Mouse (Mus musculus) embryonic facial prominence, embryonic 15.5 days (tissue): ENCODE results near the gene Milr1. TPM values are rescaled to one million over a fixed set of nuclear protein-coding genes. Genes with fewer than 3 reads are reported as not detected.
A peak's percentile ranks its signal among the peaks of the same experiment; 100 is the strongest.
"Not testable (repeated sequence)": the region's sequence is repeated elsewhere in the genome, so short reads cannot be mapped to it uniquely, and the experiment has no call there.

ENCODE experiments used
- ATAC-seq: fragments of 200-750 bp; cut with Nextera tagmentation; 2 replicates; pipeline ENCODE4 v1.8.0; 2017; ENCODE audit warnings: low read depth, moderate TSS enrichment; ENCODE audit not compliant: insufficient number of reproducible peaks, low FRiP score, low TSS enrichment
- H3K27ac ChIP-seq: fragments of 300-500 bp; sonication (generic); replicated peaks from 2 replicates; pipeline ENCODE4 v1.5.1; 2015; ENCODE audit warnings: mild to moderate bottlenecking, inconsistent platforms
- H3K27me3 ChIP-seq: fragments of 300-500 bp; sonication (generic); 2 replicates; pipeline ENCODE4 v1.6.1; 2015; ENCODE audit warnings: inconsistent platforms
- H3K36me3 ChIP-seq: fragments of 300-500 bp; sonication (generic); 2 replicates; pipeline ENCODE4 v1.6.1; 2015; ENCODE audit warnings: mild to moderate bottlenecking, inconsistent platforms
- H3K4me1 ChIP-seq: fragments of 300-500 bp; sonication (generic); 2 replicates; pipeline ENCODE4 v1.6.1; 2015; ENCODE audit warnings: inconsistent platforms
- H3K4me2 ChIP-seq: fragments of 300-500 bp; sonication (generic); replicated peaks from 2 replicates; pipeline ENCODE4 v1.6.1; 2015; ENCODE audit warnings: mild to moderate bottlenecking, inconsistent platforms
- H3K4me3 ChIP-seq: fragments of 300-500 bp; sonication (generic); replicated peaks from 2 replicates; pipeline ENCODE4 v1.5.1; 2015; ENCODE audit warnings: mild to moderate bottlenecking, inconsistent platforms
- H3K9ac ChIP-seq: fragments of 300-500 bp; sonication (generic); 2 replicates; pipeline ENCODE4 v1.6.1; 2015; ENCODE audit warnings: inconsistent platforms
- H3K9me3 ChIP-seq: fragments of 300-500 bp; sonication (generic); replicated peaks from 2 replicates; pipeline ENCODE4 v1.6.1; 2016; ENCODE audit warnings: inconsistent platforms
- WGBS: fragments of 180-500 bp; shearing (Covaris S2); methylation state at CpG from one replicate; pipeline ENCODE4 v1.1.7; 2015; 5-methylcytosine and 5-hydroxymethylcytosine counted together
- polyA plus RNA-seq: library from polyadenylated mRNA; unstranded; fragments of >200 nt; fragmentation: Nextera tagmentation; extraction: Ambion mirVana; gene quantifications from 2 replicates; pipeline ENCODE4 v1.2.1, GENCODE M21; 2015

The Milr1 gene
- polyA plus RNA-seq, 1 experiment from 2014 or later: 2.6 TPM

- WGBS: 29% methylated on average over 12 of the region's 12 CpGs
- 0 out of 2 replicates have a peak overlapping the region, but pooled peaks have one; percentile 1 for H3K27ac ChIP-seq
- peak; percentile 52; the same call in 1 of the 2 replicates for ATAC-seq
These were observed 13.8 kb upstream of the Milr1 start for GRCm38 (mm10) chr11:106737178-106737621.

GRCm38 (mm10) chr11:106739116-106739515 lies 11.9 kb upstream of the Milr1 start:
- 94% methylated on average over 2 of the region's 2 CpGs for WGBS

More at GRCm38 (mm10) chr11:106737178-106737621, 13.8 kb upstream of the Milr1 start:
- Histone ChIP-seq H3K4me1 (peaks cover 4% of the 10 kb centered on the region; the same call in 1 of the 2 replicates), H3K36me3 (no peaks in the 10 kb centered on the region), H3K27me3 (no peaks in the 10 kb centered on the region), H3K4me2 (no peak overlapping the region), H3K4me3 (no peak overlapping the region), H3K9me3 (no peaks in the 10 kb centered on the region), H3K9ac (no peak overlapping the region)

GRCm38 (mm10) chr11:106740724-106741123 lies 10.3 kb upstream of the Milr1 start:
- not testable (repeated sequence) for H3K36me3 ChIP-seq, H3K27ac ChIP-seq, H3K27me3 ChIP-seq, H3K9me3 ChIP-seq, H3K4me3 ChIP-seq, H3K9ac ChIP-seq, H3K4me1 ChIP-seq, ATAC-seq, H3K4me2 ChIP-seq
- WGBS: 93% methylated on average over 5 of the region's 8 CpGs

More at GRCm38 (mm10) chr11:106739116-106739515, 11.9 kb upstream of the Milr1 start:
- no peak for ATAC-seq
- no peak overlapping the region for H3K27ac ChIP-seq
- no peaks in the 10 kb centered on the region for H3K27me3 ChIP-seq
- H3K36me3 ChIP-seq: no peaks in the 10 kb centered on the region
- no peak overlapping the region for H3K4me2 ChIP-seq
- no peak overlapping the region for H3K4me3 ChIP-seq
- H3K9me3 ChIP-seq: no peaks in the 10 kb centered on the region
- no peak overlapping the region for H3K9ac ChIP-seq
- H3K4me1 ChIP-seq: peaks cover 4% of the 10 kb centered on the region; the same call in 1 of the 2 replicates

GRCm38 (mm10) chr11:106741232-106741631 lies 9.8 kb upstream of the Milr1 start:
- Histone ChIP-seq H3K36me3 (no peaks in the 10 kb centered on the region), H3K4me2 (no peak overlapping the region), H3K27ac (no peak overlapping the region), H3K4me3 (no peak overlapping the region), H3K4me1 (peaks cover 4% of the 10 kb centered on the region; the same call in 1 of the 2 replicates), H3K9me3 (no peaks in the 10 kb centered on the region), H3K27me3 (no peaks in the 10 kb centered on the region), H3K9ac (no peak overlapping the region)
- no peak for ATAC-seq
- WGBS: 65% methylated on average over 6 of the region's 6 CpGs

GRCm38 (mm10) chr11:106741826-106742225 lies 9.2 kb upstream of the Milr1 start:
- H3K36me3 ChIP-seq: no peaks in the 10 kb centered on the region
- peaks cover 4% of the 10 kb centered on the region; the same call in 1 of the 2 replicates for H3K4me1 ChIP-seq
- ATAC-seq: no peak
- WGBS: 92% methylated on average over 3 of the region's 3 CpGs
- H3K27ac ChIP-seq: no peak overlapping the region
- H3K4me2 ChIP-seq: no peak overlapping the region
- H3K4me3 ChIP-seq: no peak overlapping the region
- H3K27me3 ChIP-seq: no peaks in the 10 kb centered on the region
- H3K9me3 ChIP-seq: no peaks in the 10 kb centered on the region
- no peak overlapping the region for H3K9ac ChIP-seq

GRCm38 (mm10) chr11:106742388-106742841 lies 8.6 kb upstream of the Milr1 start:
- Histone ChIP-seq H3K27me3 (no peaks in the 10 kb centered on the region), H3K4me2 (no peak overlapping the region), H3K9ac (no peak overlapping the region), H3K4me1 (no peaks in the 10 kb centered on the region), H3K4me3 (no peak overlapping the region), H3K27ac (no peak overlapping the region), H3K9me3 (no peaks in the 10 kb centered on the region), H3K36me3 (no peaks in the 10 kb centered on the region)
- 46% methylated on average over 6 of the region's 6 CpGs for WGBS
- ATAC-seq: no peak

GRCm38 (mm10) chr11:106744949-106745348 lies 6.1 kb upstream of the Milr1 start:
- H3K4me1 ChIP-seq: no peaks in the 10 kb centered on the region
- H3K36me3 ChIP-seq: no peaks in the 10 kb centered on the region
- H3K27ac ChIP-seq: no peak overlapping the region
- no peaks in the 10 kb centered on the region for H3K27me3 ChIP-seq
- H3K9me3 ChIP-seq: no peaks in the 10 kb centered on the region
- no peak overlapping the region for H3K4me2 ChIP-seq
- H3K4me3 ChIP-seq: no peak overlapping the region
- WGBS: 87% methylated on average over 5 of the region's 5 CpGs
- H3K9ac ChIP-seq: no peak overlapping the region
- ATAC-seq: no peak

- WGBS: 94% methylated on average over 7 of the region's 7 CpGs
- H3K9me3 ChIP-seq, ATAC-seq, H3K36me3 ChIP-seq, H3K4me1 ChIP-seq, H3K9ac ChIP-seq, H3K4me2 ChIP-seq, H3K27me3 ChIP-seq, H3K4me3 ChIP-seq, H3K27ac ChIP-seq: not testable (repeated sequence)
These were observed 1.4 kb upstream of the Milr1 start for GRCm38 (mm10) chr11:106749557-106750120.

GRCm38 (mm10) chr11:106750121-106750751 lies 790 bp upstream of the Milr1 start, which contains the start of gene Pecam1:
Gene Pecam1 (minus strand): TSS chr11:106750628.
- WGBS: 83% methylated on average over 13 of the region's 13 CpGs
- Histone ChIP-seq H3K4me3 (no peak within 1 kb of the TSS), H3K9ac (no peak within 1 kb of the TSS), H3K36me3 (no peaks in the 10 kb centered on the region), H3K4me2 (no peak within 1 kb of the TSS), H3K27me3 (no peaks in the 10 kb centered on the region), H3K27ac (no peak within 1 kb of the TSS), H3K4me1 (no peaks in the 10 kb centered on the region), H3K9me3 (no peaks in the 10 kb centered on the region)
- ATAC-seq: no peak

- no peak for ATAC-seq
These were observed 1.1 kb downstream of the Milr1 start for GRCm38 (mm10) chr11:106752103-106752502.

GRCm38 (mm10) chr11:106753314-106753713 lies 2.3 kb downstream of the Milr1 start:
- no peak overlapping the region for H3K4me3 ChIP-seq
- H3K36me3 ChIP-seq: no peaks in the 10 kb centered on the region
- WGBS: 86% methylated on average over 6 of the region's 6 CpGs
- no peak overlapping the region for H3K9ac ChIP-seq
- no peak overlapping the region for H3K27ac ChIP-seq
- no peaks in the 10 kb centered on the region for H3K27me3 ChIP-seq
- ATAC-seq: no peak
- H3K9me3 ChIP-seq: no peaks in the 10 kb centered on the region
- no peak overlapping the region for H3K4me2 ChIP-seq
- H3K4me1 ChIP-seq: no peaks in the 10 kb centered on the region

More at GRCm38 (mm10) chr11:106752103-106752502, 1.1 kb downstream of the Milr1 start:
- Histone ChIP-seq H3K4me3 (no peak overlapping the region), H3K27me3 (no peaks in the 10 kb centered on the region), H3K36me3 (no peaks in the 10 kb centered on the region), H3K9ac (no peak overlapping the region), H3K4me2 (no peak overlapping the region), H3K9me3 (no peaks in the 10 kb centered on the region), H3K4me1 (no peaks in the 10 kb centered on the region), H3K27ac (no peak overlapping the region)
- 72% methylated on average over 7 of the region's 7 CpGs for WGBS
